Mouse (Mus musculus): ENCODE results near the gene Timp3. TPM values are rescaled to one million over a fixed set of nuclear protein-coding genes. Genes with fewer than 3 reads are reported as not detected.

Gene Timp3
- total RNA-seq, 1 experiment = 28.8 TPM

DNA sequence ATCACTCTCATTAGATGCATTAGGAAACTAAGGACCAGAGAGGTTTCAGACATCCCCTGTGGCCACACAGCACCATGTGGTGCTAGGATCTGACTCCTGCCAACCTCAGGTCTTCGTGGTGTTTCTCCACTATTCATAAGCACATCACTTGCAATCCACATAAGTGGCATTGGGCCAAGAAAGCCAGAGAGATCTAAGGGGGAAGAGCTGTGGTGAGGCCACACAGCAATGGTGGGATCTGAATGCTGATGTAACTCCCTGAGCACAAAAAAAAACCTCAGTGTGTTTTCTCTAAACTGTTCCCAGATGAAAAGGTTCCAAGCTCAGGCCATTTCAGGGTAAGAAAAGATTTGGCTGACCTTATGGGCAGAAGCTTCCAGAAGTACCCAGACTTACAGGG lies 36.3 kb downstream of the Timp3 start:
- no peaks in the 10 kb centered on the region for H3K36me3 ChIP-seq (ENCODE audit: control insufficient read depth, insufficient read depth, low read length, poor library complexity, severe bottlenecking)
- H3K4me1 ChIP-seq (ENCODE audit: control insufficient read depth in 2 of 2, insufficient read depth in 2 of 2, low read length in 2 of 2, poor library complexity in 1 of 2) = peaks cover 16 to 29% of the 10 kb centered on the region in 2 experiments; a peak in 3 of 4 replicates
- no peak overlapping the region for H3K9ac ChIP-seq (ENCODE audit: insufficient read depth, low read depth, low read length, poor library complexity, severe bottlenecking)
- in situ Hi-C loops (cut with MboI; ENCODE audit: low sequenced_read_pairs in 2 of 2, unreplicated experiment in 2 of 2) = no loop called here
- no peak for DNase-seq (ENCODE audit: low read depth, low spot score)
- no peaks in the 10 kb centered on the region for H3K9me3 ChIP-seq (ENCODE audit: control insufficient read depth, insufficient read depth, low read depth, low read length)
- no peak overlapping the region for H3K27ac ChIP-seq (ENCODE audit: insufficient read depth, low read depth, low read length, poor library complexity, severe bottlenecking)
- no peak overlapping the region for H3K4me3 ChIP-seq (ENCODE audit: insufficient read depth in 1 of 2, low read depth in 1 of 2, low read length in 2 of 2, poor library complexity in 1 of 2, severe bottlenecking in 1 of 2)
- TF ChIP-seq CHD2 (IDR thresholded peaks at IDR 0.05; ENCODE audit: low read depth, low read length) = no peak
- no peak for TF ChIP-seq HCFC1 (IDR thresholded peaks at IDR 0.05; ENCODE audit: borderline replicate concordance, insufficient read depth, low read length)
- no peak for TF ChIP-seq ZNF384 (IDR thresholded peaks at IDR 0.05; ENCODE audit: low read depth, low read length)
- TF ChIP-seq MAFK (IDR thresholded peaks at IDR 0.05; ENCODE audit: insufficient read depth, low read depth, low read length) = no peak
- TF ChIP-seq ZC3H11A (IDR thresholded peaks at IDR 0.05; ENCODE audit: borderline replicate concordance, low read depth, low read length) = no peak

DNA sequence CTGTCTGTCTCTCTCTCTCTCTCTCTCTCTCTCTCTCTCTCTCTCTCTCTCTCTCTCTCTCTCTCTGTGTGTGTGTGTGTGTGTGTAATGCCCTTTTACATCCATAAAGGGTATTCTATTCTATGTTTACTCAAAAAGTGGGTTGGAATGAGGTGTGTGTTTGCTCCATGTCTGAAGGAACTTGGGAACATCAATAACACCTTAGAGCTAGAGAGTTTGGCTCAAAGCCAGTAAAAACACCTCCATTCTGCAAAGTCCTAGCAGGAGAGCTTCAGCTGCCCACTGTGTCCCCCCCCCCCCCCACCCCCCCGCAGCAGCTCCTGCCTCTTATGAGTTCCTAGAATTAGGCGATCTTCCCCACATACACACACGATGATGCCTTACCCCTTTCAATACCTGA lies 37.1 kb downstream of the Timp3 start:
- Histone ChIP-seq H3K9ac (ENCODE audit: insufficient read depth, low read depth, low read length, poor library complexity, severe bottlenecking) (no peak overlapping the region), H3K4me1 (ENCODE audit: control insufficient read depth in 2 of 2, insufficient read depth in 2 of 2, low read length in 2 of 2, poor library complexity in 1 of 2) (peaks cover 16 to 34% of the 10 kb centered on the region in 2 experiments; a peak in 3 of 4 replicates), H3K9me3 (ENCODE audit: control insufficient read depth, insufficient read depth, low read depth, low read length) (no peaks in the 10 kb centered on the region), H3K36me3 (ENCODE audit: control insufficient read depth, insufficient read depth, low read length, poor library complexity, severe bottlenecking) (no peaks in the 10 kb centered on the region), H3K4me3 (ENCODE audit: insufficient read depth in 1 of 2, low read depth in 1 of 2, low read length in 2 of 2, poor library complexity in 1 of 2, severe bottlenecking in 1 of 2) (no peak overlapping the region), H3K27ac (ENCODE audit: insufficient read depth, low read depth, low read length, poor library complexity, severe bottlenecking) (no peak overlapping the region)
- no peak for TF ChIP-seq CHD2 (IDR thresholded peaks at IDR 0.05; ENCODE audit: low read depth, low read length)
- TF ChIP-seq ZC3H11A (IDR thresholded peaks at IDR 0.05; ENCODE audit: borderline replicate concordance, low read depth, low read length) = no peak
- no peak for TF ChIP-seq ZNF384 (IDR thresholded peaks at IDR 0.05; ENCODE audit: low read depth, low read length)
- TF ChIP-seq HCFC1 (IDR thresholded peaks at IDR 0.05; ENCODE audit: borderline replicate concordance, insufficient read depth, low read length) = no peak
- TF ChIP-seq MAFK (IDR thresholded peaks at IDR 0.05; ENCODE audit: insufficient read depth, low read depth, low read length) = no peak
- DNase-seq (ENCODE audit: low read depth, low spot score) = no peak
- in situ Hi-C loops (cut with MboI; ENCODE audit: low sequenced_read_pairs in 2 of 2, unreplicated experiment in 2 of 2) = no loop called here

DNA sequence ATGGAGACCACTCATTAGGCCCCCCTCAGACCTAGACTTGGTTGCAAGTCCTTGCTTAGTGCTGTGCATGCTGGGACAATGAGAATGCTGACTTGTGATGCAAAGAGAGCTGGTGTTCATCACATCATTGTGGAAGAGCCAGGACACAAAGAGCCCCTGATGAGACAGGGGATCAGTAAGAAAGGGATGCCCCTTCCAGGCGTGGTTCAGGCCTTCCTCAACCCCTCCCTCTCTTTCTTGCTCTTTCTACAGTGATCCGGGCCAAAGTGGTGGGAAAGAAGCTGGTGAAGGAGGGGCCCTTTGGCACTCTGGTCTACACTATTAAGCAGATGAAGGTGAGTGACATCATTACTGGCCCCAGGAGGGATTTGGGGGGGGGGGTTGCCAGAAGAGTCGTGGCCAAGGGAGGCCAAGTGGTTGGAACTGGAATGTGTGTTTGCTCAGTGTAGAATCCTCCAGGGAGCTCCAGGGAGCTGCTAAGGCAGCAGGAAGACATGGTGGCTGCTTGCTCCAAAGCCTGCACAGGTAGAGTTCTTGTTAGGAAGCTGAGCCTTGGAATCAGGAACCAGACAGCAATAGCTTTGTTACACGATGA lies 38.0 kb downstream of the Timp3 start:
- peak; percentile 37 for DNase-seq (ENCODE audit: low read depth, low spot score)
- H3K4me1 ChIP-seq (ENCODE audit: control insufficient read depth in 2 of 2, insufficient read depth in 2 of 2, low read length in 2 of 2, poor library complexity in 1 of 2) = peaks cover 16 to 33% of the 10 kb centered on the region in 2 experiments; a peak in 3 of 4 replicates
- in situ Hi-C loops (cut with MboI; ENCODE audit: low sequenced_read_pairs in 2 of 2, unreplicated experiment in 2 of 2) = no loop called here
- no peak overlapping the region for H3K9ac ChIP-seq (ENCODE audit: insufficient read depth, low read depth, low read length, poor library complexity, severe bottlenecking)
- no peaks in the 10 kb centered on the region for H3K9me3 ChIP-seq (ENCODE audit: control insufficient read depth, insufficient read depth, low read depth, low read length)
- no peaks in the 10 kb centered on the region for H3K36me3 ChIP-seq (ENCODE audit: control insufficient read depth, insufficient read depth, low read length, poor library complexity, severe bottlenecking)
- TF ChIP-seq MAFK (IDR thresholded peaks at IDR 0.05; ENCODE audit: insufficient read depth, low read depth, low read length) (no peak), HCFC1 (IDR thresholded peaks at IDR 0.05; ENCODE audit: borderline replicate concordance, insufficient read depth, low read length) (no peak), ZNF384 (IDR thresholded peaks at IDR 0.05; ENCODE audit: low read depth, low read length) (no peak), ZC3H11A (IDR thresholded peaks at IDR 0.05; ENCODE audit: borderline replicate concordance, low read depth, low read length) (no peak), CHD2 (IDR thresholded peaks at IDR 0.05; ENCODE audit: low read depth, low read length) (no peak)
- H3K27ac ChIP-seq (ENCODE audit: insufficient read depth, low read depth, low read length, poor library complexity, severe bottlenecking) = no peak overlapping the region
- H3K4me3 ChIP-seq (ENCODE audit: insufficient read depth in 1 of 2, low read depth in 1 of 2, low read length in 2 of 2, poor library complexity in 1 of 2, severe bottlenecking in 1 of 2) = no peak overlapping the region

DNA sequence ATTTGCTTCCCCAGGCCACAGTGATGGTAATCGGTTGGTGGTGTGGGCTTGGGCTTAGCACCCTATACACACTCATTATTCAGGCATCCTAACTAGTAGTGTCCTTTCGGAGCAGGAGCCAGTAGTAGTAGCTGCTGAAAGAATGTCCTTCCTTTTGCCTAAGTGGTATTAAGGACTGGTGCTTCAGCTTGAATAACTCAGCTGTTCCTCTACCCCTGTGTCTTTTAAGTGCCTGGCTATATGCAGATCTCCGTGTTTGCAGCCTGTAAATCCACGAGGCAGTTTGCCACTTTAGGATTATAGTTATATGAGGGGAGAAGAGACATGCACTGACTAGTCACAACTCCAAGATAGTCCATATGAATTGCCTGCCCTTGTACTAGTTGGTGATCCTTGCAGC lies 38.9 kb downstream of the Timp3 start:
- peaks cover 16 to 31% of the 10 kb centered on the region in 2 experiments; a peak in 3 of 4 replicates for H3K4me1 ChIP-seq (ENCODE audit: control insufficient read depth in 2 of 2, insufficient read depth in 2 of 2, low read length in 2 of 2, poor library complexity in 1 of 2)
- H3K36me3 ChIP-seq (ENCODE audit: control insufficient read depth, insufficient read depth, low read length, poor library complexity, severe bottlenecking) = no peaks in the 10 kb centered on the region
- H3K4me3 ChIP-seq (ENCODE audit: insufficient read depth in 1 of 2, low read depth in 1 of 2, low read length in 2 of 2, poor library complexity in 1 of 2, severe bottlenecking in 1 of 2) = no peak overlapping the region
- no peak overlapping the region for H3K27ac ChIP-seq (ENCODE audit: insufficient read depth, low read depth, low read length, poor library complexity, severe bottlenecking)
- no peak for TF ChIP-seq HCFC1 (IDR thresholded peaks at IDR 0.05; ENCODE audit: borderline replicate concordance, insufficient read depth, low read length)
- TF ChIP-seq CHD2 (IDR thresholded peaks at IDR 0.05; ENCODE audit: low read depth, low read length) = no peak
- no peak for TF ChIP-seq ZNF384 (IDR thresholded peaks at IDR 0.05; ENCODE audit: low read depth, low read length)
- no peak for TF ChIP-seq MAFK (IDR thresholded peaks at IDR 0.05; ENCODE audit: insufficient read depth, low read depth, low read length)
- TF ChIP-seq ZC3H11A (IDR thresholded peaks at IDR 0.05; ENCODE audit: borderline replicate concordance, low read depth, low read length) = no peak
- H3K9me3 ChIP-seq (ENCODE audit: control insufficient read depth, insufficient read depth, low read depth, low read length) = no peaks in the 10 kb centered on the region
- H3K9ac ChIP-seq (ENCODE audit: insufficient read depth, low read depth, low read length, poor library complexity, severe bottlenecking) = no peak overlapping the region
- no peak for DNase-seq (ENCODE audit: low read depth, low spot score)
- in situ Hi-C loops (cut with MboI; ENCODE audit: low sequenced_read_pairs in 2 of 2, unreplicated experiment in 2 of 2) = no loop called here
